Mouse (Mus musculus) olfactory bulb, adult 2 months (tissue): Measurements from ENCODE around the gene Myo18a.

Experiments used
- CTCF ChIP-seq: fragments of 200-500 bp; IDR thresholded peaks from 2 replicates; pipeline ENCODE4 v1.5.1; 2012; ENCODE audit warnings: low read depth, mild to moderate bottlenecking, low read length, moderate library complexity; ENCODE audit not compliant: insufficient read depth
- POLR2A ChIP-seq: fragments of 200-500 bp; IDR thresholded peaks from 2 replicates; pipeline ENCODE4 v1.6.1; 2012; ENCODE audit warnings: mild to moderate bottlenecking, low read depth, low read length, moderate library complexity; ENCODE audit not compliant: insufficient read depth

- TF ChIP-seq POLR2A (no peak), CTCF (no peak)
These were observed 2.4 kb downstream of the Myo18a start for GRCm38 (mm10) chr11:77765459-77765777.
